Mouse (Mus musculus): ENCODE measurements around the gene Cdk2.
"Not testable (repeated sequence)": the region's sequence is repeated elsewhere in the genome, so short reads cannot be mapped to it uniquely, and the experiment has no call there.

The Cdk2 gene

GRCm38 (mm10) chr10:128715559-128716537 is 11.0 kb upstream of the Cdk2 start:
- no peak for TF ChIP-seq CTCF (conservative IDR thresholded peaks at IDR 0.05; ENCODE audit: low read length)
- TF ChIP-seq NANOG (IDR thresholded peaks at IDR 0.05; ENCODE audit: borderline replicate concordance, low read length), result no peak
- no peak for TF ChIP-seq POU5F1 (IDR thresholded peaks at IDR 0.05; ENCODE audit: borderline replicate concordance, low read length)
- peaks cover 60% of the 10 kb centered on the region for H3K4me1 ChIP-seq (replicated peaks; ENCODE audit: low read depth, low read length)
- peak overlapping the region; percentile 37 for H3K4me3 ChIP-seq (replicated peaks; ENCODE audit: low read length)
- peaks cover 37% of the 10 kb centered on the region for H3K36me3 ChIP-seq (ENCODE audit: insufficient read depth, low read length)
- H3K27me3 ChIP-seq (ENCODE audit: insufficient read depth, low read length), result no peaks in the 10 kb centered on the region
- H3K9me3 ChIP-seq (ENCODE audit: low read length), result no peaks in the 10 kb centered on the region

DNA sequence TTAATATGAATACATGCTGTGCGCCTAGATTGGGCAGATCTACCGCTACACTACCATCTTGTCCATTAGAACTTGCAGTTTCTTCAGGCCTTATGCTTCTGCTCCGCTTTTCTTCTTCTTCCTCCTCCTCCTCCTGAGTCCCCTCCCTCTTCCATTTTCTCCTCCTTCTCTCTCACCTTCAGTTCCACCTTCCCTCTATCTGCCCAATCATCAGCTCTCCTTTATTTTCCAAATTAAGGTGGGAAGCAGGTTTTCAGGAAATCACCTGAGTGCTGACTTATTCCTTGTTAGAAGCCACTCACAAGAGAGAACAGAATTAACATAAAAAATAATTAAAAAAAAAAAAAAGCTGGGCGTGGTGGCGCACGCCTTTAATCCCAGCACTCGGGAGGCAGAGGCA is 6.5 kb upstream of the Cdk2 start:
- not testable (repeated sequence) for H3K27me3 ChIP-seq (ENCODE audit: insufficient read depth, low read length); H3K9me3 ChIP-seq (ENCODE audit: low read length)

DNA sequence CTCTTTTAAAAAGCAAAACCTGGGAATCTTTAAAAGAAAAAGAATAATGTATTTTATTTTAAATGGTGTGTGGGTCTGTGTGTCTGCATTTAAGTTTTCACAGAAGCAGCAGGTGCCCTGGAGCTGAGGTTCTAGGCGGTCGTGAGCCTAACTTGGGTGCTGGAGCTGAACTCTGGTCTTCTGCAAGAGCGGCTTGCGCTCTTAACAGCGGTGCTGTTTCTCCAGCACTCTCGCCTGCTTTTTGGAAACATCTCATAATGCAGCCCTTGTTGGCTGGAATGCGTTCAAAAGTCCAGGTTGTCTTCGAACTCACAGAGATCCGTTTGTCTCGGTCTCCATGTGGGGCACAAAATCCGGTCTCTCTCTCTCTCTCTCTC is 474 bp upstream of the Cdk2 start:
- H3K9me3 ChIP-seq (ENCODE audit: low read length), result no peaks in the 10 kb centered on the region
- H3K4me3 ChIP-seq (replicated peaks; ENCODE audit: low read length), result peak overlapping the region; percentile 98
- no peaks in the 10 kb centered on the region for H3K27me3 ChIP-seq (ENCODE audit: insufficient read depth, low read length)
- peaks cover 35% of the 10 kb centered on the region for H3K36me3 ChIP-seq (ENCODE audit: insufficient read depth, low read length)
- TF ChIP-seq POU5F1 (IDR thresholded peaks at IDR 0.05; ENCODE audit: borderline replicate concordance, low read length), result no peak
- no peak for TF ChIP-seq CTCF (conservative IDR thresholded peaks at IDR 0.05; ENCODE audit: low read length)
- TF ChIP-seq NANOG (IDR thresholded peaks at IDR 0.05; ENCODE audit: borderline replicate concordance, low read length), result no peak
- H3K4me1 ChIP-seq (replicated peaks; ENCODE audit: low read depth, low read length), result peaks cover 66% of the 10 kb centered on the region

More for the DNA sequence above, 6.5 kb upstream of the Cdk2 start:
- not testable (repeated sequence) for H3K36me3 ChIP-seq (ENCODE audit: insufficient read depth, low read length)
- Histone ChIP-seq H3K4me3 (replicated peaks; ENCODE audit: low read length) (peak overlapping the region; percentile 46), H3K4me1 (replicated peaks; ENCODE audit: low read depth, low read length) (peaks cover 71% of the 10 kb centered on the region)

GRCm38 (mm10) chr10:128703895-128704294 is 936 bp downstream of the Cdk2 start, which contains the start of gene Pmel:
Gene Pmel (plus strand): TSS chr10:128704195.
- TF ChIP-seq NANOG (IDR thresholded peaks at IDR 0.05; ENCODE audit: borderline replicate concordance, low read length) (no peak), POU5F1 (IDR thresholded peaks at IDR 0.05; ENCODE audit: borderline replicate concordance, low read length) (no peak), CTCF (conservative IDR thresholded peaks at IDR 0.05; ENCODE audit: low read length) (no peak)

DNA sequence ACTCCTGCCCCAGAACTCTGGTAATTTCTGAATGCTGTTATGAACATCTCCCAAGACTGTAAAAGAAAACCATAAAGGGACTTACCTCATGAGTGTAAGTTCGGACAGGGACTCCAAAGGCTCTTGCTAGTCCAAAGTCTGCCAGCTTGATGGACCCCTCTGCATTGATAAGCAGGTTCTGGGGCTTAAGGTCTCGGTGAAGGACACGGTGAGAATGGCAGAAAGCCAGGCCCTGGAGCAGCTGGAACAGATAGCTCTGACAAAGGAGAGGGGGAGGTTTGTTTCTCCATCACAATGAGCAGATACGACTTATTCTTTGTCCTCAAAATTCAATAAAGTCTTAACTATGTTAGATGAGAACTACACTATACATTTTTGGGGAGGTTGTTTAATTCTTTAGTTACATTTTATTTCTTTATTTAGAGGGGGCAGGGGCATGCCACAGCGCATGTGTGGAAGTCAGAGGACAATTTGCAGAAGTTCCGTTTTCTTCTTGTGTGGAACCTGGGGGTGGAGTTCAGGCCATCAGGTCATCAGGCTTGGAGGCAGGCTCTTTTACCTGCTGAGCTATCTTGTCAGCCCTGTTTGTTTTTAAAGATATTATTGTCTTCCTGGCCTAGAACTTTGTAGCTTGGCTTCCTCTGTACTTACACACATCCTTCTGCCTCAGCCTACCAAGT is 2.4 kb downstream of the Cdk2 start:
- H3K4me3 ChIP-seq (replicated peaks; ENCODE audit: low read length), result peak overlapping the region; percentile 18; the same call in 1 of the 2 replicates
- H3K36me3 ChIP-seq (ENCODE audit: insufficient read depth, low read length), result peaks cover 61% of the 10 kb centered on the region
- TF ChIP-seq NANOG (IDR thresholded peaks at IDR 0.05; ENCODE audit: borderline replicate concordance, low read length), result no peak
- no peaks in the 10 kb centered on the region for H3K27me3 ChIP-seq (ENCODE audit: insufficient read depth, low read length)
- peaks cover 80% of the 10 kb centered on the region for H3K4me1 ChIP-seq (replicated peaks; ENCODE audit: low read depth, low read length)
- H3K9me3 ChIP-seq (ENCODE audit: low read length), result no peaks in the 10 kb centered on the region

More at GRCm38 (mm10) chr10:128703895-128704294, 936 bp downstream of the Cdk2 start, which contains the start of gene Pmel:
- Histone ChIP-seq H3K4me1 (replicated peaks; ENCODE audit: low read depth, low read length) (peaks cover 71% of the 10 kb centered on the region), H3K9me3 (ENCODE audit: low read length) (no peaks in the 10 kb centered on the region), H3K4me3 (replicated peaks; ENCODE audit: low read length) (peak within 1 kb of the TSS; percentile 98), H3K27me3 (ENCODE audit: insufficient read depth, low read length) (no peaks in the 10 kb centered on the region), H3K36me3 (ENCODE audit: insufficient read depth, low read length) (peaks cover 49% of the 10 kb centered on the region)

- TF ChIP-seq NANOG (IDR thresholded peaks at IDR 0.05; ENCODE audit: borderline replicate concordance, low read length) (no peak), CTCF (conservative IDR thresholded peaks at IDR 0.05; ENCODE audit: low read length) (no peak), POU5F1 (IDR thresholded peaks at IDR 0.05; ENCODE audit: borderline replicate concordance, low read length) (no peak)
- Histone ChIP-seq H3K9me3 (ENCODE audit: low read length) (no peaks in the 10 kb centered on the region), H3K36me3 (ENCODE audit: insufficient read depth, low read length) (peaks cover 64% of the 10 kb centered on the region), H3K27me3 (ENCODE audit: insufficient read depth, low read length) (no peaks in the 10 kb centered on the region), H3K4me1 (replicated peaks; ENCODE audit: low read depth, low read length) (peaks cover 77% of the 10 kb centered on the region), H3K4me3 (replicated peaks; ENCODE audit: low read length) (no peak overlapping the region)
These were observed 4.1 kb downstream of the Cdk2 start for GRCm38 (mm10) chr10:128700712-128701111.

DNA sequence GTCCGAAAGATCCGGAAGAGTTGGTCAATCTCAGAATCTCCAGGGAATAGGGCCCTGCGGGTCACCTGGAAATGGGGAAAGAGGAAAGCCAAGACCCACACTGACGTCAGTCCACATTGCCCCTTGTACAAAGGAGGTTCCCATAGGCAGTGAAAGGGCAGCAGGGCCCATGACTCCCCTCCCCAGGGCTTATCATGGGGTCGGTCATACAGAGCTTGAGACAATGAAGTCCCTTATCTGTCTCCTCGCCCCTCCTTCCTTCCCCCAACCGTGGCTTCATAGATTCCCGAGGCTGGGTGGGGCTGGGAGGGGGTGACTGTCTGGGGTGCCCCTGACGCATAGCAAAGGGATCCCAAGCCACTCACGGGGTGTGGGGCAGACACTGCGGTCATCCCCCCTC is 5.2 kb downstream of the Cdk2 start:
- H3K36me3 ChIP-seq (ENCODE audit: insufficient read depth, low read length), result peaks cover 64% of the 10 kb centered on the region
- no peaks in the 10 kb centered on the region for H3K27me3 ChIP-seq (ENCODE audit: insufficient read depth, low read length)
- peaks cover 79% of the 10 kb centered on the region for H3K4me1 ChIP-seq (replicated peaks; ENCODE audit: low read depth, low read length)
- no peak overlapping the region for H3K4me3 ChIP-seq (replicated peaks; ENCODE audit: low read length)
- TF ChIP-seq NANOG (IDR thresholded peaks at IDR 0.05; ENCODE audit: borderline replicate concordance, low read length), result no peak
- no peak for TF ChIP-seq CTCF (conservative IDR thresholded peaks at IDR 0.05; ENCODE audit: low read length)
- H3K9me3 ChIP-seq (ENCODE audit: low read length), result no peaks in the 10 kb centered on the region

- Histone ChIP-seq H3K4me3 (replicated peaks; ENCODE audit: low read length) (no peak overlapping the region), H3K36me3 (ENCODE audit: insufficient read depth, low read length) (peaks cover 68% of the 10 kb centered on the region), H3K9me3 (ENCODE audit: low read length) (no peaks in the 10 kb centered on the region), H3K27me3 (ENCODE audit: insufficient read depth, low read length) (no peaks in the 10 kb centered on the region), H3K4me1 (replicated peaks; ENCODE audit: low read depth, low read length) (peaks cover 81% of the 10 kb centered on the region)
- no peak for TF ChIP-seq CTCF (conservative IDR thresholded peaks at IDR 0.05; ENCODE audit: low read length)
- TF ChIP-seq POU5F1 (IDR thresholded peaks at IDR 0.05; ENCODE audit: borderline replicate concordance, low read length), result no peak
- TF ChIP-seq NANOG (IDR thresholded peaks at IDR 0.05; ENCODE audit: borderline replicate concordance, low read length), result no peak
These were observed 5.8 kb downstream of the Cdk2 start for GRCm38 (mm10) chr10:128699006-128699405.
